Mouse (Mus musculus) testis, adult 2 months (tissue): Measurements from ENCODE around the gene Fcgr1. TPM values are rescaled to one million over a fixed set of nuclear protein-coding genes. Genes with fewer than 3 reads are reported as not detected.
"Not testable (repeated sequence)": the region's sequence is repeated elsewhere in the genome, so short reads cannot be mapped to it uniquely, and the experiment has no call there.

Experiments
- H3K27ac ChIP-seq: fragments of 200-500 bp; 2 replicates; pipeline ENCODE4 v1.5.1; 2012; ENCODE audit warnings: low read depth, low read length; ENCODE audit not compliant: control insufficient read depth, insufficient read depth
- H3K27me3 ChIP-seq: fragments of 200-500 bp; 2 replicates; pipeline ENCODE4 v1.6.1; 2012; ENCODE audit warnings: mild to moderate bottlenecking, low read length, moderate library complexity; ENCODE audit not compliant: control insufficient read depth, insufficient read depth
- H3K36me3 ChIP-seq: fragments of 200-500 bp; 2 replicates; pipeline ENCODE4 v1.6.1; 2012; ENCODE audit warnings: mild to moderate bottlenecking, low read length; ENCODE audit not compliant: control insufficient read depth, insufficient read depth
- H3K4me1 ChIP-seq: fragments of 200-500 bp; 2 replicates; pipeline ENCODE4 v1.6.1; 2012; ENCODE audit warnings: low read length; ENCODE audit not compliant: control insufficient read depth, insufficient read depth
- H3K4me3 ChIP-seq: fragments of 200-500 bp; 2 replicates; pipeline ENCODE4 v1.5.1; 2012; ENCODE audit warnings: low read depth, mild to moderate bottlenecking, low read length, moderate library complexity, mixed read lengths; ENCODE audit not compliant: control insufficient read depth
- CTCF ChIP-seq: fragments of 200-500 bp; IDR thresholded peaks from 2 replicates; pipeline ENCODE4 v1.5.1; 2012; ENCODE audit warnings: low read depth, mild to moderate bottlenecking, inconsistent platforms, low read length, moderate library complexity; ENCODE audit not compliant: control insufficient read depth, insufficient read depth, insufficient replicate concordance
- POLR2A ChIP-seq: fragments of 200-500 bp; IDR thresholded peaks from 2 replicates; pipeline ENCODE4 v1.6.1; 2012; ENCODE audit warnings: low read depth, mild to moderate bottlenecking, inconsistent platforms, low read length, moderate library complexity; ENCODE audit not compliant: control insufficient read depth
- polyA plus RNA-seq: library from polyadenylated mRNA; depleted of rRNA; stranded (reverse); fragments of >200 nt; gene quantifications from 2 replicates; pipeline ENCODE4 v1.2.3, GENCODE M21; 2012; rRNA removed

Gene Fcgr1
- polyA plus RNA-seq, result 0.19 and 0.23 TPM in 2 replicates

DNA sequence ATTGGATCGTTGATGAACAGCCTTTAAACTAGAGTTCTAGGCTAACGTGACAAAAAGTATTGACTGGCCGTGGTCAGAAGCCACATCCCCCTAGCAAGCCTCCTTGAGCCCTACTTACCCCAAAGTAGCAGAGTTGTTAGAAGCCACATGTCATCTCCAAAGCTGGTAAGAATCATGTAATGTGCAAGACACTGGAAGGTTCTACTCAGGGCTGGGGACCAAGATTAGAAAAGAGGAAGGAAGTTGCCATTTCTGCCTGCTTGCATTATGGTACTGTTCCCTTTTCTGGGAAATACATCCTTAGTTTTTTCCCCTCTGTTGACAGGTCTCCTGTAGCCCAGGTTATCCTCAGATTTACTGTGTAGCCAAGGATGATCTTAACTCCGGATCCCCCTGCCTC lies at the start of gene Fcgr1:
TSS of gene Fcgr1 (minus strand) at position 183 of the 400 bp plus-strand sequence.
- H3K4me1 ChIP-seq, result no peaks in the 10 kb centered on the region
- no peaks in the 10 kb centered on the region for H3K36me3 ChIP-seq
- no peak within 1 kb of the TSS for H3K4me3 ChIP-seq
- no peak within 1 kb of the TSS for H3K27ac ChIP-seq
- H3K27me3 ChIP-seq, result no peaks in the 10 kb centered on the region
- TF ChIP-seq POLR2A (no peak), CTCF (no peak)

DNA sequence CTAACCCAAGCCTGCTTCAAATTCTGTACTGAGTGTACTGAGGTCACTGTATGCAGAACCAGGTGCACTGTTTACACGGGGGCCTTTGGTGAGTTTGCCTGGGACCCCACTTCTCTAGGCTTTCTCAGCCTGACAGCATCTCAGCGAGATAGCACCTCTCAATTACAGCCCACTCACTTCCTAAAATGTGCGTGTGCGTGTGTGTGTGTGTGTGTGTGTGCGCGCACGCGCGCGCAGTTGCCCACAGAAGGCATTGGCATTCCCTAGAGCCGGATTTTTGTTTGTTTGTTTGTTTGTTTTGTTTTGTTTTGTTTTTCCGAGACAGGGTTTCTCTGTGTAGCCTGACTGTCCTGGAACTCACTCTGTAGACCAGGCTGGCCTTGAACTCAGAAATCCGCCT lies 48.9 kb upstream of the Fcgr1 start:
- H3K4me3 ChIP-seq, H3K4me1 ChIP-seq, H3K36me3 ChIP-seq, H3K27ac ChIP-seq, H3K27me3 ChIP-seq: not testable (repeated sequence)

DNA sequence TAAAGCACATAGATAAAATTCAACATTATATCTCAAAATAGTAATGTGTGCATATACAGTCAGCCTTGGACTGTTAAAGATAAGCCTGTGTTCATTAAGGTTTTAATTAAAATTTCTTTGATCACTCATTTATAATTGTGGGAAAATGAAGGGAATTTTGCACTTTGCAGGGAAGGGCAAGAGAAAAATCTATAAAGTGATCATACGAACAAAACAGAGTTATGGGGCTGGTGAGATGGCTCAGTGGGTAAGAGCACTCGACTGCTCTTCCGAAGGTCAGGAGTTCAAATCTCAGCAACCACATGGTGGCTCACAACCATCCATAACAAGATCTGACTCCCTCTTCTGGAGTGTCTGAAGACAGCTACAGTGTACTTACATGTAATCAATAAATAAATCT lies 48.3 kb upstream of the Fcgr1 start:
- not testable (repeated sequence) for H3K4me1 ChIP-seq, H3K4me3 ChIP-seq, H3K27me3 ChIP-seq, H3K27ac ChIP-seq, H3K36me3 ChIP-seq

DNA sequence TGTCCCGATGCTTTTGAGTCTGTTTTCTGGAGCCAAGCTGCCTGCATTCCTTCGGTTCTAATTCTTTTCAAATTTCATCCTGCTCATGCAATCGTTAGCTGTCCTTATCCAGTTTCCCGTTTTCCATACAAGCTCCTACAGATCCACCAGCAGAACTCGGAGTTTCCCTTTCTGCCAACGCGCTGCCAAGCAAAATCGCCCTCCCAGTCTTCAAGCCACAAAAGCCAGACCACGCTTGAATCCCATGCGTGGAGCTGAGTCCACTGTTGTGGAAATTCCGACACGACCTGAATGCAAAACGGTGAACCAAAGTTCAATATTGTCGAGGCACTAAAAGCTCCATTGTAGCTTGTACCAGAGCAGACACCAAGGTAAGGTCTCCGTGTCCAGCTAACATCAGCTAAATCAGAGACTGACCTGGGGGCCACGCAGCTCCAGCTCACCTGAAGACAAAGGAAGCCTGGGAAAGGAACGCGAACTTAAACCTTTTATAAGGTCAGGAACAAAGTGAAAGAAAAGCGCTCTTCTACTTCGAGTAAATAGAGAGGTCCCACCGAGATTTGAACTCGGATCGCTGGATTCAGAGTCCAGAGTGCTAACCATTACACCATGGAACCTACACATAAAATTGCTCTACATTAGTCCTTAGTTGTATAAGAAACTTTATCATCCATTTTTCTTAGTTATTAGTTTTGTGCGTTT lies 47.0 kb upstream of the Fcgr1 start:
- no peaks in the 10 kb centered on the region for H3K4me1 ChIP-seq
- H3K27me3 ChIP-seq, result no peaks in the 10 kb centered on the region
- H3K36me3 ChIP-seq, result no peaks in the 10 kb centered on the region
- TF ChIP-seq POLR2A (no peak), CTCF (no peak)
- no peak overlapping the region for H3K4me3 ChIP-seq
- H3K27ac ChIP-seq, result no peak overlapping the region

DNA sequence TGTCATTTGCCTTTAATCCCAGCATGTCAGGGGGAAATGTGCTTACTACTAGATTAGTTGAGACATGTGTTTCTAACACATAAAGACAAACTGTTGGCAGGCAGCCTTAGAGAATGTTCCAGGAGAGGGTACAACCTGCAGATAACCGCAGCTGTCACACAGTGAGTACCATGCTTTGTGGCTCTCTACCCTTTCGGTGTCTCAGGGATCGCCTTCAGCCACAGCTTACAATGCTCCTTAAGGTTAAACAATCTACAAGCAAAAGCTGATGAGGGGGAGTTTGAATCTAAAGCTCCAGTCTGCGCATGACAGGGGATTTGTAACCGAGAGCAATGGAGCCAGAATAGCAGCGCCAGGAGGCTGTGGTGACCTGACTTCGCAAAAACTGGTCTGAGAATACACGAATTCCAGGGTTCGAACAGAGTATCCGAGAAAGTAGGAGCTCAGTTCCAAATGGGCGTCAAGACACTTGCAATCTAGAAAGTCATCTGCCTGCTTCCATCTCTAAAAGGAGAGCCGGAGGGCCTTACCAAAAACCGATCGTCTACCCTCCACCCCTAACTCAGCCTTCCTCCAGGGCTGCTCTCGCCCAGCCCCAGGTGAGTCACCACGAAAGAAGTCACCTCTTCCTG lies 45.2 kb upstream of the Fcgr1 start:
- Histone ChIP-seq H3K27me3 (no peaks in the 10 kb centered on the region; the same call in 1 of the 2 replicates), H3K4me1 (no peaks in the 10 kb centered on the region), H3K4me3 (no peak overlapping the region), H3K36me3 (no peaks in the 10 kb centered on the region), H3K27ac (no peak overlapping the region)
- TF ChIP-seq CTCF, result no peak
- no peak for TF ChIP-seq POLR2A

DNA sequence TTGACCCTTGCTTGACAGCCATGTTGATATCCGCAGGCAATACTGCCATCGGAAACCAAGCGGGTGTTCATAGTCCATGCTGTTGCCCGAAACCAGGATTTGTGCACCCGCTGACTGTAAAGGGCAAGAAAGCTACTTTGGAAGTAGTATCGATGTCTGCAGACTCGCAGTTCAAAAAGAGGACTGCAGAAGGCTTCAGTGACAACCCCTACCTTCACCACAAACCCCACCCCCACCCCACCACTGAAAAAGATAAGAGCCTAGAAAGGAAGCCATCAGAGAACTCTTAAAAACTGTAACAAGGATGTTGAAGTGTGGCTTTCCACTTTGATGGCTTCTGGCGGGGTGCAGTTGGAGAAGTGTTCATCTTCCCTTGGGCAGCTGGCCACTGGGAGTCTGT lies 44.3 kb upstream of the Fcgr1 start:
- Histone ChIP-seq H3K4me1 (no peaks in the 10 kb centered on the region), H3K4me3 (no peak overlapping the region), H3K27ac (no peak overlapping the region), H3K27me3 (peaks cover 2% of the 10 kb centered on the region; the same call in 1 of the 2 replicates), H3K36me3 (no peaks in the 10 kb centered on the region)
- TF ChIP-seq CTCF (no peak), POLR2A (no peak)

DNA sequence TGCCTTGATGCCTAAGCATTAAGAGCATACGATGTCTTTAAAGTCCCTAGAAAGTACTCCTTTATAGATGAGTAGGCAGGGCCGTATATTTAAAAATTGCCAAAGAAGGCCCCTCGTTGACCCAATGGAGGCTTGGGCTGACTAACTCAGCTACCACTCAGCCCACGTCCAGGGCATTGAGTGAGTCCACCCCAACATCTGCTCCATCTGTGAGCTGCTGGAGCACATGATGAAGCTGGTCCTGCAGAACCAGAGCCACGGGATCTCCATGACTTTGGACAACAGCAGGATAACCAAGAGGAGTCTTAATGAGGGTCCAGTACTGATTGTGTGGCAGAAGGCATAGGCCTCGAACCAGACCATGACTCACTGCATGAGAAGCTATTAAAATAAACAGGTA lies 43.5 kb upstream of the Fcgr1 start:
- Histone ChIP-seq H3K27me3 (peaks cover 6% of the 10 kb centered on the region; the same call in 1 of the 2 replicates), H3K4me1 (peaks cover 2% of the 10 kb centered on the region; the same call in 1 of the 2 replicates), H3K27ac (no peak overlapping the region), H3K4me3 (no peak overlapping the region), H3K36me3 (no peaks in the 10 kb centered on the region)
- no peak for TF ChIP-seq CTCF
- no peak for TF ChIP-seq POLR2A

DNA sequence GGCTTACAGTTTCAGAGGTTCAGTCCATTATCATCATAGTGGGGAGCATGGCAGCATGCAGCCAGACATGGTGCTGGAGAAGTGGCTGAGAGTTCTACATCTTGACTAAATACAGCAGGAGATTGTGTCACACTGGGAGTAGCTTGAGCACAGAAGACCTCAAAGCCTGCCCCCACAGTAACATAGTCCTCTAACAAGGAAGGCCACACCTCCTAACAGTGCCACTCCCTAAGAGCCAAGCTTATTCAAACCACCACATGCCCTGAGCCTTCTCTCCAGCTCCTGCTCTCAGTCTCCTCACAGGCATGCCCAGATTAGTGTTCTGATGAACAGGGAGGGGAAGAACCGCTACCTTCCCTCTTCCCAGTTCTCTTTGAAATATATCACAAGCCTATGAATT lies 42.9 kb upstream of the Fcgr1 start:
- Histone ChIP-seq H3K36me3 (no peaks in the 10 kb centered on the region), H3K4me3 (no peak overlapping the region), H3K27ac (no peak overlapping the region), H3K4me1 (peaks cover 2% of the 10 kb centered on the region; the same call in 1 of the 2 replicates), H3K27me3 (peaks cover 6% of the 10 kb centered on the region; the same call in 1 of the 2 replicates)
- TF ChIP-seq POLR2A, result no peak
- no peak for TF ChIP-seq CTCF
